Mouse (Mus musculus) stomach, postnatal 0 days (tissue): ENCODE results near the gene Hoxc6. TPM values are rescaled to one million over a fixed set of nuclear protein-coding genes. Genes with fewer than 3 reads are reported as not detected.

Experiments
- ATAC-seq: fragments of 200-750 bp; cut with Nextera tagmentation; 2 replicates; pipeline ENCODE4 v1.8.0; 2017; ENCODE audit not compliant: low FRiP score, low TSS enrichment
- DNase-seq: peaks from one replicate; pipeline ENCODE4 v3.0.0-alpha.2; 2016; ENCODE audit warnings: low spot score
- H3K27ac ChIP-seq: fragments of 300-500 bp; sonication (generic); replicated peaks from 2 replicates; pipeline ENCODE4 v1.5.1; 2014; ENCODE audit warnings: mild to moderate bottlenecking, control low read depth
- H3K27me3 ChIP-seq: fragments of 300-500 bp; sonication (generic); 2 replicates; pipeline ENCODE4 v1.6.1; 2014; ENCODE audit warnings: low read length; ENCODE audit not compliant: control insufficient read depth, insufficient read depth
- H3K36me3 ChIP-seq: fragments of 300-500 bp; sonication (generic); 2 replicates; pipeline ENCODE4 v1.6.1; 2014; ENCODE audit warnings: low read length, mixed read lengths; ENCODE audit not compliant: control insufficient read depth, insufficient read depth
- H3K4me1 ChIP-seq: fragments of 300-500 bp; sonication (generic); replicated peaks from 2 replicates; pipeline ENCODE4 v1.6.1; 2014; ENCODE audit warnings: antibody characterized with exemption; ENCODE audit not compliant: control insufficient read depth, insufficient read depth
- H3K4me2 ChIP-seq: fragments of 300-500 bp; sonication (generic); replicated peaks from 2 replicates; pipeline ENCODE4 v1.6.1; 2014; ENCODE audit warnings: low read depth, mild to moderate bottlenecking, control low read depth, moderate library complexity
- H3K4me3 ChIP-seq: fragments of 300-500 bp; sonication (generic); 2 replicates; pipeline ENCODE4 v1.5.1; 2014; ENCODE audit warnings: low read depth, low read length, control low read depth
- H3K9ac ChIP-seq: fragments of 300-500 bp; sonication (generic); 2 replicates; pipeline ENCODE4 v1.6.1; 2014; ENCODE audit warnings: mild to moderate bottlenecking, low read length, control low read depth, mixed read lengths
- H3K9me3 ChIP-seq: fragments of 300-500 bp; sonication (generic); 2 replicates; pipeline ENCODE4 v1.6.1; 2016; ENCODE audit warnings: low read length; ENCODE audit not compliant: control insufficient read depth
- CTCF ChIP-seq: IDR thresholded peaks from 2 replicates; pipeline ENCODE4 v1.5.1; 2016; ENCODE audit warnings: antibody characterized with exemption, low read depth, mild to moderate bottlenecking, moderate library complexity
- EP300 ChIP-seq: optimal IDR thresholded peaks from 2 replicates; pipeline ENCODE3; 2016; ENCODE audit warnings: antibody characterized with exemption
- WGBS: fragments of 180-500 bp; shearing (Covaris S2); extraction: QIAGEN DNeasy Blood & Tissue Kit; methylation state at CpG from one replicate; pipeline ENCODE4 v1.1.7; 2014; 5-methylcytosine and 5-hydroxymethylcytosine counted together
- polyA plus RNA-seq: library from polyadenylated mRNA; unstranded; fragments of >200 nt; fragmentation: Nextera tagmentation; extraction: Ambion mirVana; gene quantifications from 2 replicates; pipeline ENCODE4 v1.2.1, GENCODE M21; 2015

The Hoxc6 gene
- polyA plus RNA-seq, 1 experiment from 2014 or later: 4.9 TPM

DNA sequence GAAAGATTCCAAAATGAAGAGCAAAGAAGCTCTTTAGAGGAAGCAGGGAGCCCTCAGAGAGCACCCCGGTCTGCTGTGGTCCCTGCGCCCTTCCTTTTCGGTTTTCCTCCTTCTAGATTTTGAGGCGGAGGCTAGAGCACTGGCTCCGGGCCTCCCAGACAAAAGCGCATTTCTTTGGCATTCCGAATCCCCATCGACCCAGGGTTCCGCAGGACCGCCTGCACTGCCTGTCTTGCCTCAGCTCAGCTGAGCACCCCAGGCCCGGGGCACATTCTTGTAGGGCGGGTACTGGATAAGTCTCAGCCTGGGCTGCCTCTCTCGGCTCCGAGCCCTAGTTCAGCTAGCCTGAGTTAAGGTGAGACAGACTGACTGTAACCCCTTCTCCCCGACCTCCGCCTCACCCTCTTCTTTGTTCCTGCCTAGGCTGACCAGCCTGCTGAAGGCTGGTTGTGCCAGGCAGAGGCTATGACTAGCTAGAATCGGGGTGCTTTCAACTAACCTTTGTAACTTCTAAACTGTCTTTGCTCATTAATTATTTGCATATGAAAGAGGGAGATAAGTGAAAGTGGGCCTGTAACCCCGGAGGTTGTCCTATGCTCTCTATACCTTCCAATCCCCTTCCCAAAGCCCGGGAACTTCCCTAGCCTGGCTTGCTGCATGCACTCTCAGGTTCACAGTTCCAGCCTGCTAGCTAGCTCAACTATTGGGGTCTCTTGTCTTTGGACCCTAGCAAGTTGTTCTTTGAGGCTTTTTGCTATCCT lies 17.5 kb downstream of the Hoxc6 start:
- Histone ChIP-seq H3K9me3 (no peaks in the 10 kb centered on the region), H3K27ac (peak overlapping the region; percentile 90)

DNA sequence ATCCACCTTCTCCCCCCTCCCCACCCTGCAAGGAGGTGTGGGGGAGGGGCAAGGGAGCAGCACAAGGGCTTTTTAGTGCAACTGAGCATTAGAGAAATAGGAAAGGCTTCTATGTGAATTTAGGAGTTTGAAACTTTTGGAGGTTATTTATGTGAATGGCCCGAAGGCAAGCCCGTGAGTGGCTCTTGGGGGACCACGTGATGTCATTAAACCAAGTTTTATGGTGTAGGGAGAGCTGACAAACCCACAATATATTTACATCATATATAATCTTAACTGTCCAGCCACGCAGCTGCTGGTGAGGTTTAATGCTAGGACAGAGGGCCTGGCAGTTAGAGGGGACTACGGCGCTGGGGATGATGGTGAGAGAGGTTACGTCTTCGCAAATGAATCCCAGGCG lies 20.6 kb downstream of the Hoxc6 start, which contains the start of gene Hoxc4:
Hoxc4 (plus strand) TSS at position 299 of the 400 bp plus-strand sequence.
- Histone ChIP-seq H3K4me1 (no peaks in the 10 kb centered on the region), H3K27ac (no peak within 1 kb of the TSS), H3K9me3 (no peaks in the 10 kb centered on the region), H3K27me3 (no peaks in the 10 kb centered on the region), H3K4me3 (no peak within 1 kb of the TSS), H3K36me3 (no peaks in the 10 kb centered on the region), H3K9ac (no peak within 1 kb of the TSS), H3K4me2 (no peak within 1 kb of the TSS)
- DNase-seq: no peak
- no peak for TF ChIP-seq CTCF
- no peak for TF ChIP-seq EP300
- WGBS: 56% methylated on average over 9 of the region's 9 CpGs
- no peak for ATAC-seq

More for the DNA sequence above, 17.5 kb downstream of the Hoxc6 start:
- peak overlapping the region; percentile 75 for H3K9ac ChIP-seq
- no peaks in the 10 kb centered on the region for H3K27me3 ChIP-seq
- 21% methylated on average over 19 of the region's 19 CpGs for WGBS
- H3K36me3 ChIP-seq: no peaks in the 10 kb centered on the region
- ATAC-seq (0 out of 2 replicates have a peak, but pooled peaks have one; percentile 30), DNase-seq (no peak)
- no peaks in the 10 kb centered on the region for H3K4me1 ChIP-seq
- TF ChIP-seq EP300 (no peak), CTCF (no peak)
- H3K4me2 ChIP-seq: peak overlapping the region; percentile 70
- H3K4me3 ChIP-seq: peak overlapping the region; percentile 54

DNA sequence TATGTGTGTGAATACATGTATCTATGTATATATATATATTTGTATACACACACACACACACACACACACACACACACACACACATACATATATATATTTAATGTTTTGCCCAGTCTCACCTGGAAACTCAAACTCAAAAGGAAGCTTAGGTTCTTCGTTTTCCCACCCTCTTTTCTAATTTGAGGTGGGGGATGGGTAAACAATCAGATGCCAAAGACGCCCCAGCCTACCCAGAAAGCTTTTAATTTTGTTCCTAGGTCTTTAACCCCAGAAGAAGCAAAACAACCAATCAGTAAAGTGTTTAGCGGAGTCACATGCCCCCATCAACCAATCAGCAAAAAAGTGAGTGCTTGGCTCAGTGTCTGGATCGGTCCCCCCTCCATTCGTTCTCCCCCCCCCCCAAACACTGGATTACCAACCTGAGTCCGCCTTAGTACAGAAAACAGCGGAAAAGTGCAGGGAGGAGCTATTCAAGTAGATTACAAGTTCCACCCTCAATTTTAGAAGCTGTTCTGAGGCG lies 22.9 kb downstream of the Hoxc6 start:
- no peaks in the 10 kb centered on the region for H3K36me3 ChIP-seq
- peak overlapping the region; percentile 27; the same call in 1 of the 2 replicates for H3K4me2 ChIP-seq
- DNase-seq (no peak), ATAC-seq (no peak)
- no peaks in the 10 kb centered on the region for H3K4me1 ChIP-seq
- no peak for TF ChIP-seq EP300
- no peak for TF ChIP-seq CTCF
- H3K27me3 ChIP-seq: no peaks in the 10 kb centered on the region
- H3K9me3 ChIP-seq: no peaks in the 10 kb centered on the region
- no peak overlapping the region for H3K9ac ChIP-seq
- 18% methylated on average over 8 of the region's 8 CpGs for WGBS
- H3K27ac ChIP-seq: no peak overlapping the region
- peak overlapping the region; percentile 10; the same call in 1 of the 2 replicates for H3K4me3 ChIP-seq

DNA sequence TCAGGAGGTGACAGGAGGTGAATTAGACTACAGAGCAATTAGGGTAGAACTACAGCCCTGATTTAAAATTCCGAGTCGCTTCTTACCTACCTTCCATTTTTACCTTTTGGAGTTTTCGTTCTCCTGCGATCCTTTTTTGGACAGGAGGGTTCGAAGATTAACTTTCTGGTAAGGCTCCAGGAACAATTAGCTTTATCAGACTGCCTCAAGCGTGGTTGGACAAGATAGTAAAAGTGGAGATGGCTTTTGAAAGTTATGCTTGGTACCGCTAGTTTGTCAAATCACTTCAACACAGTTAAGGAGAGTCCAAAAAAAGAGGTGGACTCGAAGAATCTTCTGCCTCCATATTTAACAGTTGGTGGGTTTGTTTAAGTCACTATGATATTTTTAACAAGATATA lies 23.5 kb downstream of the Hoxc6 start:
- Histone ChIP-seq H3K9me3 (no peaks in the 10 kb centered on the region), H3K36me3 (no peaks in the 10 kb centered on the region), H3K27me3 (no peaks in the 10 kb centered on the region), H3K4me1 (no peaks in the 10 kb centered on the region), H3K4me2 (peak overlapping the region; percentile 27; the same call in 1 of the 2 replicates), H3K27ac (no peak overlapping the region), H3K9ac (no peak overlapping the region), H3K4me3 (peak overlapping the region; percentile 10; the same call in 1 of the 2 replicates)
- no peak for ATAC-seq
- DNase-seq: no peak
- WGBS: 22% methylated on average over 8 of the region's 8 CpGs
- TF ChIP-seq CTCF: no peak
- TF ChIP-seq EP300: no peak

DNA sequence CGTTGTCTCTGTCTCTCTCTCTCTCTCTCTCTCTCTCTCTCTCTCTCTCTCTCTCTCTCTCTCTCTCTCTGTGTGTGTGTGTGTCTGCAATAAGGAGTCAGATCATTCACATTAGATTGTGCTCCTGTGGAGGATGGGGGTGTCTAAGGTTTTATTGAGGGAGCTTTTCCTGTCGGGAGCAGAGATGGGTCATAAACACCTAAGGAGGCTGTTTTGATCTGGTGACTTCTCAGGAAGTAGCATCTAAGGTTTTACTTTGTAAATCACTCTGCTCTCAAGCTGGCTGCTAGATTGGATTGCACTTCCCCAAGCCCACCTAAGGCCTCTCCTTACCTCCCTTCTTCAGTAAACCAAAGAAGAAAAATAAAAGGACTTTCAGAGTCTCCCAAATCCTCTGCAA lies 26.1 kb downstream of the Hoxc6 start:
- DNase-seq (no peak), ATAC-seq (no peak)
- Histone ChIP-seq H3K36me3 (no peaks in the 10 kb centered on the region), H3K4me1 (no peaks in the 10 kb centered on the region), H3K27ac (no peak overlapping the region), H3K27me3 (no peaks in the 10 kb centered on the region), H3K4me3 (no peak overlapping the region), H3K4me2 (no peak overlapping the region), H3K9ac (no peak overlapping the region), H3K9me3 (no peaks in the 10 kb centered on the region)
- TF ChIP-seq CTCF (no peak), EP300 (no peak)
- WGBS: 39% methylated on average over 2 of the region's 2 CpGs
